Mouse (Mus musculus) MN1 (cell line): ENCODE measurements around the gene Fcer2a.
A peak's percentile ranks its signal among the peaks of the same experiment; 100 is the strongest.

Experiments
- DNase-seq: peaks from one replicate; pipeline ENCODE4 v3.0.0-alpha.2; 2016; ENCODE audit warnings: low spot score

Gene Fcer2a

DNA sequence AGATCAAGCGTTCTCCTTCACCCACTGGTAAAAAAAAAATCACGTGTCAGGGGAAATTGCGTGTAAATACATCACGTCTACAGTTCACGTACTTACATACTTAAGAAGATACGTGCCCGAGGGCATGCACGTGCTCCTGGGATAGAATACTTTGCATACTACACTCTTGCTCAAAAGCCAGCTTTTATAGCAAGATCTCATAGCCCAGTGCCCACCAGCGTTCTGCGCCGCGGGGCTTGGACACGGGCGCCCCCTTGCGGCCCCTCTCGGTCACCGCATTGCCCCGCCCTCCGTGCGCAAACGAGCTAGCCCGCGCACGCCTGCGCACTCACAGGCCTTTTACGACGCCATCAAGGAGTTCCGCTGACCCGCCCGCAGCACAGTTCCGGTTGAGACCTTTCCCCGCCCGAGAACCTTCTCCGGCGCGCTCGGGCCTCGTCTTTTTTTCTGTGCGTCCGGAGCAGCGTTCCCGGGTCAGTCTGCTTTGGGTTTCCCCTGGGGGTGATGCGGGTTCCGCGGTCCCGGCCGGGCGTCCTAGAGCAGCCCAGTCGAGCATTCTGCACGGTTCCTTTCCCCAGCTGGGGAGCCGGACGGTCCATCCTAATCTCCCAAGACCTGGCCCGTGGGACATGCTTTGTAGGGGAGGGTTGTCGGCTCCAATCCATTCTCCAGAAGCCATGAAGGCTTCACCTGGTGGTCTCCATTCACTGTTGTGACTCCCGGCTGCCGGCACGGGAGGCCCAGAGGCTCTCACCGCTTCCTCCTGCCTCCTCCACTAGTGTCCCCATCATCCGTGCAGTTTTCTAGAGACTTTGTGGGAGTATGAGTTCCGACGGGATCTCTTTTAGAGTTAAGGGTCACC is 17.6 kb downstream of the Fcer2a start, which contains the start of gene Trappc5:
Gene Trappc5 (plus strand): TSS at position 169 of the 862 bp plus-strand sequence.
- DNase-seq, result peak; percentile 99

DNA sequence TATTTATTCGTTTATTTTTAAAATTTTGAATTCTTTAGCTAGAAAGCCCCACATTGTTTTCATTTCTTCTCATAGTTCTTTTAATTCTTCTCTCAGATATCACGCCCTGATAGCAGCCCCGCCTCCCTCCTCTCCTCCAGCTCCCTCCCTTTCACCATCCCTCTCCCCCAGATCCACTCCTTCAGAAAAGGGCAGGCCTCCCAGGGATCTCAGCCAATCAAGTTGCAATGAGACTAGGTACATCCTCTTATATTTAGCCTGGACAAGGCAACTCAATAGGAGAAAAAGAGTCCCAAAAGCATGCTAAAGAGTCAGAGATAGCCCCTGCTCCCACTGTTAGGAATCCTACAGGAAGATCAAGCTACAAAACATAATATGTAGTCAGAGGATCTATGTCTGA is 19.3 kb downstream of the Fcer2a start:
- DNase-seq, result peak; percentile 54

DNA sequence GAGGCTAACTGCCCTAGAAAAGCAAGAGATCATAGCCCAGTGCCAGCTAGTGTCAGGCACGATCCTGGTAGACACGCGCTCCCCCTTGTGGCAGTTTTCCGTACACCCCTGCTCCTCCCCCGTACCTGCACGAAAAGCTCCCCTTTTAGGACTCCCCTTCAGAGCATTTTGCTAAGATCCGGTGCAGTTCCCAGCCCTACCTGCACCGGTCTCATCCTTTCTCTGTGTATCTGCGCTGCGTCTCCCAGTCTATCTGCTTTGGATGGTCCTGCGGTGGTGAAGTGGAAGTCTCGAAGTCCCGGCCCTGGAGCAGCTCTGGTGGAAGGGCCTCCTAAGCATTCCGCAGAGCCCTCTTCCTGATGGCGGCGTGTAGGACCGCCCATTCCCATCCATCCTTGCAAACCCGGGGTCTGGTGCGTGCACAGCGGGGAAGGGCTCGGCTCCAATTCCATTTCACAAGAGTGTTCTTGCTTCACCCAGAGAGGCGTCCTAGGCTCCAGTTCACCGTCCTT is 21.9 kb downstream of the Fcer2a start, which contains the start of gene Fcor:
Gene Fcor (minus strand): TSS at position 383 of the 512 bp plus-strand sequence.
- DNase-seq, result peak; percentile 92

DNA sequence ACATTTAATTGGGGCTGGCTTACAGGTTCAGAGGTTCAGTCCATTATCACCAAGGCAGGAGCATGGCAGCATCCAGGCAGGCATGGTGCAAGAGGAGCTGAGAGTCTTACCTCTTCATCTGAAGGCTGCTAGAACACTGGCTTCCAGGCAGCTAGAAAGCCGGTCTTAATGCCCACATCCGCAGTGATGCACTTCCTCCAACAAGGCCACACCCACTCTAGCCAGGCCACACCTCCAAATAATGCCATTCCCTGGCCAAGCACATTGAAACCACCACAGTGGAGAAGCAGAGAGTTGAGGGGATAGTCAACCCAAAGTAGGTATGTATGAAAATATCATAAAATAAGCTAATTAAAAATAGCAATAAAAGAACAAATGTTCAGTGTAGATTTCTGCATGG is 23.6 kb downstream of the Fcer2a start:
- no peak for DNase-seq

DNA sequence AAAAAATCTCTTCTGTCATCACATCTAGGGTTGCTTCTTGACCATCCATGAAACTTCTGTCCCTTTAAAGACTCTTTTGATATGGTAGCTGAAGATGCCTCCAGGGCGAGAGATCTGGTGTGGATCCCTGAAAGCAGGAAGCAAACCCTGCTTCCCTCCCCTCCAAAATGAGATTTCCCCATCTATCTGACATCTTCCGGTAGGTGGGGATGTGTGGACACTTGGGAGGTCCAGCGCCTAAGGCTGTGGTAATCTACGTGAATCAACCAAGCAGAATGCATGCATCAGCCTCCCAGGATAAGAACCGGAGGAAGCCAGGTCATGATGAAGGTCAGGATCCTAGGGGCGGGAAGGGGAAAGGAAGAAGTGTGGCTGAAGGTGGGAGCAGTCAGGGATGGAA is 28.5 kb downstream of the Fcer2a start, which contains the start of gene Mcemp1:
Gene Mcemp1 (plus strand): TSS at position 248 of the 400 bp plus-strand sequence.
- no peak for DNase-seq

DNA sequence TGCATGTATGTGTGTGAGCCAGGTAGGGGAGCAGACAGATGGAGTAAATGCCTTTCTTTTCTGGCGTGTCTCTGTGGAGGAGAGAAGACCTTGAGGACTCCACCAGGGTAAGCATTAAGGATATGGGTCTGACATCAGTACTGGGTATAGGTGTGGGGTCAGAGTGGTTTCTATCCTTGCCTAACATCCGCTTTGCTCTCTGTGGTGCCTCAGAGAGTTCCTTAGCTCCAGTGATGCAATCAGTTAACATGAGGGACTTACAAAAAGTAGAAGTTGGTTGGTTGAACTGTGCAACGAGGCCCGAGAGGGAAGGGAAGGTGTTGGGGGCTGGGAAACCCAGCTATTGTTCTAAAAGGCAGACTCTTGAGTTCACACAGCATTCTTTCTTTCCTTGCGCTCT is 29.6 kb downstream of the Fcer2a start:
- no peak for DNase-seq

DNA sequence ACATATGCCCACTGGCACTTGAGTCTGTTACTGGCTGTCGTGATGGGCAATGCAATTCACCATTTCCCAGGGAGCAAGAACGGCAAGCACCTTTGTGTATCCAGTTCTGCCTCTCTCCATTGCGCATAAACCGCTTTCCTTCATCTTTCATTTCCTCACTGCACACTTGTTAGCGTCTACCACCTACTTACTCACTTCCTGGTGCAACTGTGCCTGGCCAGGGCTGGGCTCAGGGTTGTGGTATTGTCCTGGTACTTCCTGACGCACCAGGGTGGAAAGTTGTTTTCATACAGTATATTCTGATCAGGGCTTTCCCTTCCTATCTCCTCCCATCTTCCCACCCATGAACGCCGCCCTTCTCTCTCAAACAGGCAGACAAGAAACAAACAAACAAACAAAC is 33.1 kb downstream of the Fcer2a start:
- DNase-seq, result no peak

DNA sequence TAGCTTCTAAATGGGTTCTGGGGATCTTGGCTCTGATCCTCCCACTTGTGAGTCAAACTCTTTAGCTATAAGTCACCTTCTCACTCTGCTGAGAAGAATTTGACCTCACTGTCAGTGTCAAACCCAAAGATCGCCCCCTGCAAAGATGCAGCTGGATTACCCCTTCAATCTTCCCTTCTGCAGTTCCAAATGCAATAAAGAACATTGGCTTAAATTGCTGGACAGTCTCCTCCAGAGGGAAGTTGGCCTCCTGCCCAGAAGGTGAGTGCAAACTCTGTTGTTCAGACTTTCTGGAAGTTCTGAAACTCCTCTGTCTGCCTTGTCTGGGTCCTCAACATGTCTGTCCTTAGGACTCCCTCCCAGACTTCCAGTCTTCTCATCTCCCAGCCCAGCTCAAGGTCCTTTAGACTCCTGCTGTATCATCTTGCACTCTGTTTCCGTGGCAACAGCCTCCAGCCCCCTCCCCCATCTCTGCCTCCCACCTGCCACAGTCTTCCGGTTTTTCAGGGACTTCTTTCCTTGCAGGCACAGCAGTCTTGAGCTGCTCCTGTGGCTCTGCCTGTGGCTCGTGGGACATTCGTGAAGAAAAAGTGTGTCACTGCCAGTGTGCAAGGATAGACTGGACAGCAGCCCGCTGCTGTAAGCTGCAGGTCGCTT is 37.1 kb downstream of the Fcer2a start:
- peak; percentile 39 for DNase-seq

DNA sequence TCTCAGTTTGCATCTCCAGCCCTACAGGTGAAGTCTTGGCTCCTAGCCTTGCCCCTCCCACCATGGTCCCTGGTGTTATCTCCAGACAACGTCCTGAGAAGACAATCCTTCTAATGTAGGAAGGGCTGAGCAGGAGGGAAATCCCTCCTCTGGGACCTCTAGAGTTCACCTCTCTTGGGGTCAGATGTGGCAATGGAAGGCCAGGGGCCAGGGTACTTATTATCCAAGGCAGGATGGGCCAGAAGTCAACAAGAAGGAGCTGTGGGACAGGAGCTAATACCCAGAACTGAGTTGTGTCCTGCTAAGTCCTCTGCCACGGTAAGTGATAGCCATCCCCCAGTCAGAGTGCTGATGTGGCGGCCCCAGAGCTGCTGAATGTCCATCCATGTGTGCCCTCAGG is 38.4 kb downstream of the Fcer2a start, which contains the start of gene Retn:
Gene Retn (plus strand): TSS at position 245 of the 400 bp plus-strand sequence.
- DNase-seq, result no peak

DNA sequence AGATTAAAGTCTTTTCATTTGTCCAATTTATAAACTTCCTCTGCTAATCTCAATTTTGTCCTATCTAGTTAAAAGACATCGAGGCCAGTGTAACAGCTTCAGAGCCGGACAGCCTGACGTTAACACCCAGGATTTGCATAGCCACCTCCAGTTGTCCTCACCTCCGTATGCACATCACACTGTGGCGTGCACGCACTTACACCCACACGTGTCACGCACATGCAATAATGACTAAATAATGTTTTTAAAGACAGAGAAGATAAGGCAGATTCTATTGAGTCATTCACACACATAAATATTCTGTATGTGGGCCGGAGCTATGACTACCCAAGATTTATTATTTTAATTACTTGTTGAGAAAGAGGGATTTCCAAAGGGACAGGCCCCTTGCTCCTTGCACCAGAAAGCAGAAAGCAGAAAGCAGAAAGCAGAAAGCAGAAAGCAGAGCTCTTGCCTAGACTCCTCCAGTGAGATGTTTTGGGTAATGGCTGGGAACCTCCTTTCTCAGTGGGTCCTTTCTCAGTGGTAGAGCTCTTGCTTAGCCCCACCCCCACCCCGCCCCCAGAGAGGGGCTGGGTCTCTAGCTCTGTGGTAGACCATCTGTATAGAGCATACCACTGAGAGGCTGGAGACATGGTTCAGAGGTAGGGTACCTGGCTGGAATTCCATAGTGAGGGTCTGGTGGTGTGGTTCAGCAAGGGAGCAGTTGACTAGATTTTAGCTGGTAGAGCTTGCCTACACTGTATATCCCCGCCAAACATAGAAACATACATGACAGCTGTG is 39.1 kb downstream of the Fcer2a start:
- DNase-seq, result no peak

DNA sequence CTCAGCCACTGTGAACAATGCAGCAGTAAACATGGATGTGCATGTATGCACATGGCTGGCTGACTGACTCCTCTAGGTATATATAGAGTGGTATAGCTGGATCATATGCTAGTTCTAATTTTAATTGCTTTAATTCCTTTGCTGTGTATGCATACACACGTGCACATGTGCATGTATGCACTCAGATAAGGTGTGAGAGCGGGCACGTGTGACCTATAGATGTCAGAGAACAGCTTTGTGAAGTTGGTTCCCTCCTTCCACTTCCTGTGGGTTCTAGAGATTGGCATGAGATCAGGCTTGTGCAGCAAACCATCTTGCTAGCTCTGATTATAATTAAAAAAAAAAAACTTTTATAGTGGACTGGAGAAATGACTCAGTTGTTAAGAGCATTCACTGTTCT is 41.1 kb downstream of the Fcer2a start:
- no peak for DNase-seq

DNA sequence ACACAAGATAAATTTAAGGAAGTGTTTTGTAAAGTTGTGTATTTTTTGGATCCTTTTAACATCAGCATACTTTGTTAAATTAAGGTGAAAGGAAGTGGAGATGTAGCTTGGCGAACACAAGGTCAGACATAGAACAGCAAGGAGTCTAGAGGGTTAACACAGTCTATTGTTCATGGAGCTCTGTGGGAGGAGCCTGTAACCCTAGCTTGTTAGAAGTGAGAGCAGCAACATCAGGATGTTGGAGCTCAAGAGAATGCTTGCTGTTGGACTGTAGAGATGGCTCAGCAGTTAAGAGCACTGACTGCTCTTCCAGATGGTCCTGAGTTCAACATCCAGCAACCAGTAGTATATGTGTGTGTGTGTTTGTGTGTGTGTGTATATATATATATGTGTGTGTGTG is 45.0 kb downstream of the Fcer2a start:
- no peak for DNase-seq

DNA sequence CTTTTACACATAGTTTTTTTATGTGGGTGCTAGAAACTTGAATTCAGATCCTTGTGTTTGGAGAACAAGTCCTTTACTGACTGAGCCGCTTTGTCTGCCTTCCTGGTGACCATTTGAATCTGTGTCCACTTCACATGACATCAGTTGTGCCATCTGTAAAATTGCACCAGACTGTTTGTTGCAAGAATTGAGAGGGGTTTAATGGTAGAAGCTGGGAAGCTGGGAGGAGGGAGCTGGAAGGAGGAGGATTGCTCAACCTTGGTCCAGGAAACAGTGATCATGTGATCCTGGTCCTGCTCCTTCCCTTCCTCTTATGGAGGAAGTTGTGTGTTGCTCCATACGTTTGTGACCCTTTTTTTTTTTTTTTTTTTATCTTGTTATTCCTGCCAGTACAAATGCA is 45.7 kb downstream of the Fcer2a start:
- DNase-seq, result no peak

DNA sequence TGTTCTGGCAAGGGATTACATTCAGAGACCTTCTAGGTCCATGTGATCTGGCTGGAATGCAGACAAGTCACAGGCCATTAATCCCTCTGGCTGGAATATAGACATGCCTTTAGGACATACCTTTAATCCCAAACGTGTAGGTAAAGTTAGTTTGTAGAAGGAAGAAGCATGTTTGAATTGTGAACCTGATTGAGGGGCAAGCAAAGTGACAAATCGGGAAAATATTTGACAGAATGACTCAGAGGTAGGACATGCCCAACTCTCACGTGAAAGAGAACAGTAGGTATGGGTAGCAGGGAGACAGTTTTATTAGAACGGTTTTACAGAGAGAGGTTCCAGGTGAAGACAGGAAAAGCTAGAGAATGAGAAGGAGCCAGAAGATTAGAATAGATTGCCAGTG is 46.4 kb downstream of the Fcer2a start:
- no peak for DNase-seq

DNA sequence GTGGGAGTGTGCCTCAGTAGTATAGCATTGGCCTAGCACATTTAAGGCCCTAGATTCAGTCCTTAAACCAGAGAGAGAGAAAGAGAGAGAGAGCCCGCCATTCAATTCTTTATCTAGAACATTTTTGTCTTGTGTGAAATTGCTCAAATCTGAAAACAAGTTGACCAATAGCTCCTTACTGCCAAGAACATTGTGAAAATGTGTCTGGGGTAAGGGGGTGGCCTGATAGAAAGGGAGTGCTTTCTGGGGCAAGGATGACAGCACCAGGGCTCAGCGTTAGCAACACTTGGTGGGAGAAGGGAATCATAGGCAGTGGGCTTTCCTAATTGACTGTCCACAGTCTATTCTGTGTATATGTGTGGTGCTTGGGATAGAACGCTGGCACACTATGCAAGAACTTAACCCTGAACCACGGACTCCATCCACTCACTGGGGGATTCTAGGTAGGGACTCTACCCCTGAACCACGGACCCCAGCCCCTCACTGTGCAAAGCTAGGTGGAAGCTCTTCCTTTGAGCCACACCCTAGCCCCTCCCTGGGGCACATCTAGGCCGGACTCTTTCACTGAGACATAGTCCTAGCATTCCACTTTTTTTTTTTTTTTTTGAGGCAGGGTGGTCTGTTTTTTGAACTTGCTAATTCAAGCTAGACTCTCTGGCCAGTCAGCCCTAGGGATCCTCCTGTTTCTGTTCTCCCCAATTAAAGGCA is 47.0 kb downstream of the Fcer2a start:
- no peak for DNase-seq

DNA sequence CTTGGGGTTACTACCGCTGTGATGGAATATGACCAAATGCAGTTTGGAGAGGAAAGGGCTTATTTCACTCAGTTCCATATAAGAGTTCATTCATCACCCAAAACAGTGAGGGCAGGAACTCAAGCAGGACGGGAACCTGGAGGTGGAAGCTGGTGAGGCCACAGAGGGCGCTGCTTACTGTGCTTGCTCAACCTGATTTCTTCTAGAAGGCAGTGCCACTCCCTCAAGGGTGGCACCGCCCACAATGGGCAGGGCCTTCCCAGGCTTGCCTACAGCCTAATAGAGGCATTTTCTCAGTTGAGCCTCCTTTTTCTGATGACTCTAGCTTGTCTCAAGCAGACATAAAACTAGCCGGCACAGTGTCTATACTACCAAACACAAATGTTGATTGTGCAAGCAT is 48.2 kb downstream of the Fcer2a start:
- no peak for DNase-seq
